Mouse (Mus musculus) layer of hippocampus, adult 2 months (tissue): ENCODE measurements around the gene Wfdc16. TPM values are rescaled to one million over a fixed set of nuclear protein-coding genes. Genes with fewer than 3 reads are reported as not detected.
"Not testable (repeated sequence)": the region's sequence is repeated elsewhere in the genome, so short reads cannot be mapped to it uniquely, and the experiment has no call there.

Experiments
- DNase-seq, 2 experiments: peaks; one replicate each; pipeline ENCODE4 v3.0.0; 2022; ENCODE audit warnings: low spot score in 2 of 2
- H3K27ac ChIP-seq: fragments of 200-600 bp; 2 replicates; pipeline ENCODE4 v1.8.1; 2022
- H3K4me3 ChIP-seq: fragments of 200-600 bp; 2 replicates; pipeline ENCODE4 v1.8.1; 2022; ENCODE audit warnings: mild to moderate bottlenecking
- CTCF ChIP-seq: fragments of 200-600 bp; conservative IDR thresholded peaks from 2 replicates; pipeline ENCODE4 v1.8.1; 2022; ENCODE audit warnings: antibody characterized with exemption, mild to moderate bottlenecking, moderate library complexity
- total RNA-seq, 2 experiments: library from RNA; stranded (reverse); gene quantifications; 2 replicates each; pipeline ENCODE4 v1.2.3; 2021

Wfdc16 gene
- total RNA-seq, 2 experiments from 2014 or later, result not detected

DNA sequence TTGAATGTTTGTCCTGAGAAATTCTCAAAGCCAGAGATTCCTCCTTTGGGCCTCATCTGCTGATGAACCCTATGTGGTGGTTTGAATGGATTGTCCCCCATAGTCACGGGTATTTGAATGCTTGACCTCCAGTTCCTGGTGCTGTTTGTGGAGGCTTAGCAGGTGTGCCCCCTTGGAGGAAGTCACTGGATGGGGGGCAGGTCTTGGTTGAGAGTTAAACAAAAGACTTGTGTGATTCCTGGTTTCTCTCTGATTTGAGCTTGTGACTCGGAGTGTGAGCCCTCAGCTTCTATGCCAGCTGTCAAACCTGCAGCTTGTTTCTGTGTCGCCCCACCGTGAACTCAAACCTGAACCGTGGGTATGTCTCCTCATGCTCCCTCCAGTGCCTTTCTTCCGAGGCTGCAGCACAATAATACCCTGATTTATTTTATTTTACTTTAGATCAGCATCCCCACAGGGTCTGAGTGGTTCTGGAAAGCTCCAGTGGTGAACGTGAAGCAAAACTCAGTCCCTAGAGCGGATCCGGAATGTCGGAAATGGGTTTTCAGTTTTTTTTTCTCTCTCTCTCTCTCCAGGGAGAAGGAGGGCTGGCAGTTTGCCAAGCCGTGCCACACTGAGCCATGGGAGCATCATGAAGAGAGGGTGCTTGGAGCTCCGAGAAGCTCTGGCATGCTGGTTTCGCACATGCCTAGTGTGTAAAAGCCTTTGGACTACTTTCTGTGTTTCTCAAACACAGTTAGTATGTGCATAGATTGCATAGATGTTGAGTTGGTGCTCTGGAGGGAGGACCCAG lies 3.5 kb upstream of the Wfdc16 start:
- Histone ChIP-seq H3K4me3 (no peak overlapping the region), H3K27ac (no peak overlapping the region)
- peak in 1 of 2 experiments; percentile 21 for DNase-seq
- TF ChIP-seq CTCF, result no peak

DNA sequence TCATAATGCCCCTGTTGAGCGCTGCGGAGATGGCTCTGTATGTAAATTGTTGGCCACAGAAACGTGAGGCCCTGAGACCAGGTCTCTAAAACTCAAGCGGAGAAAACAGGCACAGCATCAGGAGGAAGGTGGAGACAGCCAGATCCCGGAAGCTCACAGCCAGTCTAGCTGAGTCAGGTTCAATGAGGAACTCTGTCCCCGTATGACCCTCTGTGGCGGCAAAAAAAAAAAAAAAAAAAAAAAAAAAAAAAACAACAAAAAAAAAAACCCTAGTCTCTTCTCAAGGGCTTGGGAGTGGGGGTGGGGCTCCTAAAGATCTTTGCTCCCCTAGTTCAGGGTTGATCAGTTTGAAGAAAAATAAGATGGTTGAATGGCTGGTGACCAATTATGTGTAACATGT lies 2.5 kb upstream of the Wfdc16 start:
- no peak for TF ChIP-seq CTCF
- no peak overlapping the region for H3K4me3 ChIP-seq
- no peak for DNase-seq
- H3K27ac ChIP-seq, result no peak overlapping the region

GRCm38 (mm10) chr2:164635266-164635665 lies 3.3 kb downstream of the Wfdc16 start:
- Histone ChIP-seq H3K27ac (no peak overlapping the region), H3K4me3 (no peak overlapping the region)
- DNase-seq, result no peak
- TF ChIP-seq CTCF, result peak; percentile 45

GRCm38 (mm10) chr2:164621775-164622174 lies 16.8 kb downstream of the Wfdc16 start:
- no peak overlapping the region for H3K27ac ChIP-seq
- no peak for DNase-seq
- TF ChIP-seq CTCF, result no peak; the same call in 1 of the 2 replicates

DNA sequence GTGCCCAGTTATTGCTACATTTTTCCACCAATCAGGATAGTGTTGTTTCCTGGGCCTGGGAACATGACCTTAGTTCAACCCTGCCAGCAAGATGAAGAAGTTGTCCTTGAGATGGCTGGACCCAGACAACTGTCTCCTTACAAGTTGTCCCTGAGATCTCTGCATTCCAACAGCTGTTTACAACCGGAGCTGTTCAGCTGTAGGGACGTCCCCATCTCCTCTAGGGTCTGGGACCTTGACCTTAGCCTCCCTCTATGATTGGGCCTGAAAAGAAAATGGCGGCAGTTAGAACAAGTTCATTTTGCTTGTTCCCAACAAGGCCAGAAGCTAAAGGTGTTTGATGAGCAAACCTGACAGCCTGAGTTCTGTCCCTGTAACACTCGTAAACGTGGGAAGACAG lies 19.5 kb downstream of the Wfdc16 start:
- Histone ChIP-seq H3K27ac (no peak overlapping the region), H3K4me3 (no peak overlapping the region)
- no peak for DNase-seq
- TF ChIP-seq CTCF, result no peak

More at GRCm38 (mm10) chr2:164621775-164622174, 16.8 kb downstream of the Wfdc16 start:
- H3K4me3 ChIP-seq, result no peak overlapping the region

- H3K27ac ChIP-seq, result no peak overlapping the region
- no peak for TF ChIP-seq CTCF
- DNase-seq, result no peak
Measured at GRCm38 (mm10) chr2:164615386-164615785, 23.2 kb downstream of the Wfdc16 start.

DNA sequence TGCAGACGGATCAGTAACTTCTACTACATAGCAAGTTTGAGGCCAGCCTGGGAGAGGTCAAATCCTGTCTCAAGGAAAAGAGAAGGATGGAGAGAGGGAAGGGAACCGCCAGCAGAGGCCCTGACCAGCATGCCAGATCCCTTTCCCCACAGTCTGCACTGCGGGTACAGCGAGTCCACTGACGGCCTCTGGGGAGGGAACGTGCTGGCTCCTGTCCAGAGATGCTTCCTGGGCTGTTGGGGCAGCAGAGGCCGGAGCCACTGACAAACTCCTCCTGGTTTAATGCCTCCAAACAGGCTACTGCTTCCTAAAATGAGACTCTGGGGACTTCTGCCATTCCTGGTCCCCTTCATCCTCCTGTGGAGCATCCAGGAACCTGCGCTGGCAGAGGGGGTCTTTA lies 25.1 kb downstream of the Wfdc16 start, which contains the start of the genes Wfdc6b and Wfdc8:
Gene Wfdc6b, plus strand, starts transcription at position 52 of the 400 bp plus-strand sequence.
Gene Wfdc8, minus strand, starts transcription at position 156 of the 400 bp plus-strand sequence.
- not testable (repeated sequence) for H3K4me3 ChIP-seq, DNase-seq, H3K27ac ChIP-seq

More at GRCm38 (mm10) chr2:164615386-164615785, 23.2 kb downstream of the Wfdc16 start:
- no peak overlapping the region for H3K4me3 ChIP-seq

- no peak for TF ChIP-seq CTCF
Measured at GRCm38 (mm10) chr2:164608781-164609180, 29.8 kb downstream of the Wfdc16 start.

DNA sequence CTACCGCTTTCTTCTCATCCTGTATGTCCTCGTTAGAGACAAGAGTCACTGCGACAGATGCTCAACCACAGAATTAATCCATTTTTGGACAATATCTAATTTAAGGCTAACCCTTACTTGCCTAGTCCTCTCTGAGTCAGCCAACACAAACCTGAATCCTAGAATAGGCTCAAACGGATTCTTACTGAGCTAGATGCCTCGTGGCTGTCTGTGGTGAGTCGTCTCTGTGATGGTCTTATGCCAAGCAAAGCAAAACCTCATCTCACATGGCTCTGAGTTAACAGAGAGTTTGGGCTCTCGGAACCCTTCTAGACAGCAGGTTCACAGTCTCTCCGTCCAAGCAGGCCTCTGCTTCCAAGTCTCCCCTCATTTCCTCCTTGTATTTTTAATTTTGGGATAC lies 34.2 kb downstream of the Wfdc16 start:
- H3K4me3 ChIP-seq, result no peak overlapping the region
- DNase-seq, result no peak
- H3K27ac ChIP-seq, result no peak overlapping the region
- no peak for TF ChIP-seq CTCF

More at GRCm38 (mm10) chr2:164608781-164609180, 29.8 kb downstream of the Wfdc16 start:
- H3K4me3 ChIP-seq, result no peak overlapping the region
- H3K27ac ChIP-seq, result no peak overlapping the region
- no peak for DNase-seq

DNA sequence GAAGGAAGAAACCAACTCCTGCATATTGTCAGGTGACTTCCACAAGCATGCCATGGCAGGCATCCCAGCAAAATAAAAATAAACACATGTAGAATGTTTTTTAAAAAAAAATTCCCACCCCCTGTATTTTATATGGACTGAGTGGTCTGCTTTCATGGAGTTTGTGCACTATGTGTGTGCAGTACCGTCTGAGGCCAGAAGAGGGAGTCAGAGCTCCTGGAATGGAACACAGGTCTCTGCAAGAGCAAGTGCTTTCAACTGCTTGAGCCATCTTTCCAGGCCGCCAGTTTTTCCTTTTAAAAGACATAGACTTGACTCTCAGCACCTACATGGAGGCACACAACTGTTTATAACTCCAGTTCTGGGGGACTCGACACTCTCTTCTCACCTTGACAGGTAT lies 35.1 kb downstream of the Wfdc16 start:
- H3K4me3 ChIP-seq, result no peak overlapping the region
- peak; percentile 28 for TF ChIP-seq CTCF
- no peak for DNase-seq
- no peak overlapping the region for H3K27ac ChIP-seq

GRCm38 (mm10) chr2:164600179-164600578 lies 38.4 kb downstream of the Wfdc16 start:
- TF ChIP-seq CTCF, result peak; percentile 54
- no peak overlapping the region for H3K27ac ChIP-seq
- no peak for DNase-seq
- no peak overlapping the region for H3K4me3 ChIP-seq

DNA sequence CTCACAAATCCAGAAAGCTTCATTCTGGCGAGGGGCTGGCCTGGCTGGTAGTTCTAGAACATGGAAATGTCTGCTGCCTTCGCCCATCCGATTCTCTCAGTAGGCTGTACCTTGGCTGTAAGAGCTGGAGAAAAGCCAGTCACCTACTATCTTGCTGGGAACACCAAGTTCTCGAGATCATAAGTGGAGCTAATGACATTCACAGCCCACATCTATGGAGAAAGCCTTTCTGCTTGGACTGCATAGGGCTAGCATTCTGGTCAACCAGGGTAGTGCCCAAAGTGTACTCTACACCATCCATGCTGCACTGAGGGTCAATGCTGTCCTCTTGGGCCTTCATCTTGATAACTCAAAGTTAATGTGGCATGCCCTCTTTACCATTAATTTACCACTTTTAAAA lies 45.1 kb downstream of the Wfdc16 start, which contains the start of gene Eppin:
Gene Eppin, minus strand, starts transcription at position 101 of the 400 bp plus-strand sequence.
- TF ChIP-seq CTCF, result no peak
- H3K27ac ChIP-seq, result no peak within 1 kb of the TSS
- DNase-seq, result no peak
- H3K4me3 ChIP-seq, result no peak within 1 kb of the TSS

- no peak overlapping the region for H3K27ac ChIP-seq
- DNase-seq, result peak; percentile 29 to 33
- H3K4me3 ChIP-seq, result no peak overlapping the region
- TF ChIP-seq CTCF, result peak; percentile 88
Measured at GRCm38 (mm10) chr2:164592014-164592413, 46.6 kb downstream of the Wfdc16 start.

- H3K4me3 ChIP-seq, H3K27ac ChIP-seq, DNase-seq: not testable (repeated sequence)
Measured at GRCm38 (mm10) chr2:164585025-164585725, 53.4 kb downstream of the Wfdc16 start, which contains the start of gene Wfdc6a. TSS of gene Wfdc6a (minus strand) at chr2:164585447.
